Mouse (Mus musculus) cerebellum, adult 2 months (tissue): ENCODE measurements around the gene Golga4. TPM values are rescaled to one million over a fixed set of nuclear protein-coding genes. Genes with fewer than 3 reads are reported as not detected.

Experiments
- DNase-seq, 2 experiments: peaks; one replicate each; pipeline ENCODE4 v3.0.0; 2021
- H3K27ac ChIP-seq: fragments of 200-500 bp; 2 replicates; pipeline ENCODE4 v1.5.1; 2012; ENCODE audit warnings: low read length, control low read depth, inconsistent platforms; ENCODE audit not compliant: insufficient read depth
- H3K27me3 ChIP-seq: fragments of 200-500 bp; 2 replicates; pipeline ENCODE4 v1.6.1; 2012; ENCODE audit warnings: inconsistent platforms, mild to moderate bottlenecking, low read length, moderate library complexity; ENCODE audit not compliant: control insufficient read depth, insufficient read depth
- H3K4me1 ChIP-seq: fragments of 200-500 bp; 2 replicates; pipeline ENCODE4 v1.6.1; 2011; ENCODE audit warnings: low read length; ENCODE audit not compliant: control insufficient read depth, insufficient read depth
- H3K4me3 ChIP-seq: fragments of 200-500 bp; replicated peaks from 2 replicates; pipeline ENCODE3; 2011; ENCODE audit warnings: mild to moderate bottlenecking, low read depth, low read length, control low read depth; ENCODE audit not compliant: insufficient read depth
- CTCF ChIP-seq: fragments of 200-500 bp; IDR thresholded peaks from 2 replicates; pipeline ENCODE4 v1.5.1; 2011; ENCODE audit warnings: low read depth, mild to moderate bottlenecking, control low read depth, low read length, moderate library complexity, borderline replicate concordance; ENCODE audit not compliant: insufficient read depth
- POLR2A ChIP-seq: fragments of 200-500 bp; IDR thresholded peaks from 2 replicates; pipeline ENCODE4 v1.6.1; 2011; ENCODE audit warnings: low read length, control low read depth, borderline replicate concordance; ENCODE audit not compliant: insufficient read depth
- WGBS: fragments of 180-500 bp; shearing (Covaris S2); methylation state at CpG from one replicate; pipeline ENCODE4 v1.1.7; 2018; 5-methylcytosine and 5-hydroxymethylcytosine counted together
- polyA plus RNA-seq: library from polyadenylated mRNA; depleted of rRNA; stranded (reverse); fragments of >200 nt; gene quantifications from 2 replicates; pipeline ENCODE4 v1.2.3, GENCODE M21; 2012

The Golga4 gene
- polyA plus RNA-seq, 1 experiment: 61.5 TPM

- WGBS: 97% methylated on average over 11 of the region's 11 CpGs
- no peaks in the 10 kb centered on the region for H3K27me3 ChIP-seq
- H3K4me1 ChIP-seq: no peaks in the 10 kb centered on the region
- TF ChIP-seq CTCF: no peak
- TF ChIP-seq POLR2A: no peak
- no peak overlapping the region for H3K4me3 ChIP-seq
- no peak overlapping the region for H3K27ac ChIP-seq
- DNase-seq: no peak
Observed at GRCm38 (mm10) chr9:118563356-118563755, 57.3 kb downstream of the Golga4 start.

DNA sequence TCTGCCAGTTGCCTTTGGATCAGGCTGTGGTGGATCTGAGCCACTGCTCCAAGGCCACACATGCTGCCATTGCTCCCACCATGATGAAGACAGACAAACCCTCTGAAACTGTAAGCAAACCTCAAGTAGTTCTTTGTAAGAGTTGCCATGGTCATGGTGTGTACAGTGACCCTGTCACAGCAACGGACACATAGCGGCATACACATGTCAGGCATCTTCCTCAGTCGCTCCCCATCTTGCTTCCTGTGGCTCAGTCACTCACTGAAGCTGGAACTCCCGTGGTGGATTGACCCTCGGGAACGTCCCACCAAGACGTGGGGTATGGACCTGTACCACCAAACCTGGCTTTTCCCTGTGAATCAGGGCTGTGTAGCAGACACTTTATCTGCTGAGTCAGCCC, 57.8 kb downstream of the Golga4 start:
- WGBS: 91% methylated on average over 7 of the region's 7 CpGs
- Histone ChIP-seq H3K4me1 (no peaks in the 10 kb centered on the region), H3K4me3 (no peak overlapping the region), H3K27me3 (no peaks in the 10 kb centered on the region), H3K27ac (no peak overlapping the region)
- DNase-seq: no peak
- TF ChIP-seq CTCF (no peak), POLR2A (no peak)

GRCm38 (mm10) chr9:118564696-118565095, 58.6 kb downstream of the Golga4 start:
- WGBS: 91% methylated on average over 16 of the region's 16 CpGs
- no peak overlapping the region for H3K27ac ChIP-seq
- H3K27me3 ChIP-seq: no peaks in the 10 kb centered on the region

GRCm38 (mm10) chr9:118569328-118569727, 63.3 kb downstream of the Golga4 start:
- TF ChIP-seq CTCF (no peak), POLR2A (no peak)
- 43% methylated on average over 6 of the region's 6 CpGs for WGBS
- no peak for DNase-seq

More at GRCm38 (mm10) chr9:118564696-118565095, 58.6 kb downstream of the Golga4 start:
- TF ChIP-seq CTCF (no peak), POLR2A (no peak)
- H3K4me1 ChIP-seq: no peaks in the 10 kb centered on the region
- no peak overlapping the region for H3K4me3 ChIP-seq
- no peak for DNase-seq

GRCm38 (mm10) chr9:118570865-118571264, 64.8 kb downstream of the Golga4 start:
- no peak for DNase-seq
- WGBS: 78% methylated on average over 4 of the region's 4 CpGs
- no peak for TF ChIP-seq POLR2A
- peak; percentile 25; the same call in 1 of the 2 replicates for TF ChIP-seq CTCF
- 0 out of 2 replicates have a peak overlapping the region, but pooled peaks have one; percentile 19 for H3K27ac ChIP-seq
- peaks cover 21% of the 10 kb centered on the region for H3K4me1 ChIP-seq
- no peaks in the 10 kb centered on the region for H3K27me3 ChIP-seq
- H3K4me3 ChIP-seq: no peak overlapping the region

More at GRCm38 (mm10) chr9:118569328-118569727, 63.3 kb downstream of the Golga4 start:
- Histone ChIP-seq H3K4me3 (no peak overlapping the region), H3K27me3 (no peaks in the 10 kb centered on the region), H3K27ac (no peak overlapping the region), H3K4me1 (peaks cover 11% of the 10 kb centered on the region)

DNA sequence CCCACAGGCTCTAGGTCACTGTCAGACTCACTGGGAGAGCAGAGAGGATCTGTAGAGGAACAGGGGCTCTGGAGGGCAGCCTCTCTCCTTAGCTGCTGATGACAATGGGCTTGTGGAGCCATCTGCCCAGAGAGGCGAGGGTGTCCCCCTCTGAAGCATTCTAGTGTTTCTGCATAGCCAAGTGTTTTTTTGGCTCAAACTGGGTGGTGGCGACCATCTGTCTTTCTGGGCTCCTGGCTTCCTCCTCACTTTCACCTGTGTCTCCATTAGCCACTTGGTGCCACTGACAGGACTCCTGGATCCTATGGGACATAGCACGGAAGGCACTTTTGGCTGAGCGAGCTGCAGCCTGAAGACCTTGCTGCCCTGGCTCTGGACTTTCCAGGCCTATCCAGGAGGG, 65.6 kb downstream of the Golga4 start:
- 9% methylated on average over 4 of the region's 4 CpGs for WGBS
- H3K27ac ChIP-seq: peak overlapping the region; percentile 61; the same call in 1 of the 2 replicates
- TF ChIP-seq CTCF: no peak
- no peak for TF ChIP-seq POLR2A
- peaks cover 21% of the 10 kb centered on the region for H3K4me1 ChIP-seq
- no peaks in the 10 kb centered on the region for H3K27me3 ChIP-seq
- DNase-seq: peak; percentile 54 to 71
- H3K4me3 ChIP-seq: no peak overlapping the region

GRCm38 (mm10) chr9:118574911-118575310, 68.8 kb downstream of the Golga4 start:
- no peaks in the 10 kb centered on the region for H3K27me3 ChIP-seq
- DNase-seq: peak; percentile 69 to 84
- WGBS: 25% methylated on average over 5 of the region's 5 CpGs
- H3K4me1 ChIP-seq: peaks cover 21% of the 10 kb centered on the region
- TF ChIP-seq CTCF (no peak), POLR2A (no peak)
- no peak overlapping the region for H3K4me3 ChIP-seq
- 0 out of 2 replicates have a peak overlapping the region, but pooled peaks have one; percentile 14 for H3K27ac ChIP-seq

- no peak for DNase-seq
- H3K27me3 ChIP-seq: no peaks in the 10 kb centered on the region
- H3K4me1 ChIP-seq: no peaks in the 10 kb centered on the region; the same call in 1 of the 2 replicates
- 82% methylated on average over 6 of the region's 6 CpGs for WGBS
- H3K27ac ChIP-seq: no peak overlapping the region
- H3K4me3 ChIP-seq: no peak overlapping the region
- TF ChIP-seq POLR2A: no peak
- TF ChIP-seq CTCF: no peak
Observed at GRCm38 (mm10) chr9:118580371-118580770, 74.3 kb downstream of the Golga4 start.
